Mouse (Mus musculus): ENCODE measurements around the gene D1Ertd622e.

DNA sequence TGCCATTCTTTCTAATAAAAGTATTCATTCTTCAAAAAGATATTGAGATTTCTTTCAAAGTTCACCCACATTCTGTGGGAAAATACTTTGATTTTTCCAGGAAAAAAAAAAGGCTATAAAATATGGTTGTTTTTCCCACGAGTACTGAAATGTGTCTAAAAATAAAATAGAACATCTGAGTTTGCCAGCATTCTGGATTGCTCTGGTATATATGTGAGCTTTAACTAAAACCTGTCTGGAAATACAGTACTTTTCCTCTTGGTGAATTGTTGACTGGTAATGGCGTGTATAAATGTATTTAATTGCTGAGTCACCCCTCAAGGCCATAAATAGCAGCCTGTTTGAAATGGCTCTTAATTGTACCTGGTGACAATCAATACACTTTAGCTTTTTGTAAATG lies 37.5 kb downstream of the D1Ertd622e start:
- TF ChIP-seq CTCF (IDR thresholded peaks at IDR 0.05; ENCODE audit: low read depth) (no peak), EP300 (optimal IDR thresholded peaks at IDR 0.05) (no peak)
